Mouse (Mus musculus) heart, embryonic 13.5 days (tissue): ENCODE results near the gene Dynlt1a. TPM values are rescaled to one million over a fixed set of nuclear protein-coding genes. Genes with fewer than 3 reads are reported as not detected.
A peak's percentile ranks its signal among the peaks of the same experiment; 100 is the strongest.
"Not testable (repeated sequence)": the region's sequence is repeated elsewhere in the genome, so short reads cannot be mapped to it uniquely, and the experiment has no call there.

ENCODE experiments used
- ATAC-seq: fragments of 200-750 bp; cut with Nextera tagmentation; 2 replicates; pipeline ENCODE4 v1.8.0; 2017; ENCODE audit warnings: moderate TSS enrichment; ENCODE audit not compliant: insufficient number of reproducible peaks, low FRiP score, low TSS enrichment; ENCODE audit errors: extremely low read depth
- H3K27ac ChIP-seq: fragments of 300-500 bp; sonication (generic); replicated peaks from 2 replicates; pipeline ENCODE4 v1.5.1; 2015; ENCODE audit warnings: moderate library complexity, mild to moderate bottlenecking, inconsistent platforms
- H3K27me3 ChIP-seq: fragments of 300-500 bp; sonication (generic); replicated peaks from 2 replicates; pipeline ENCODE4 v1.6.1; 2015; ENCODE audit warnings: mild to moderate bottlenecking, inconsistent platforms
- H3K36me3 ChIP-seq: fragments of 300-500 bp; sonication (generic); 2 replicates; pipeline ENCODE4 v1.6.1; 2015; ENCODE audit warnings: mild to moderate bottlenecking, inconsistent platforms
- H3K4me1 ChIP-seq: fragments of 300-500 bp; sonication (generic); 2 replicates; pipeline ENCODE4 v1.6.1; 2015; ENCODE audit warnings: inconsistent platforms
- H3K4me2 ChIP-seq: fragments of 300-500 bp; sonication (generic); 2 replicates; pipeline ENCODE4 v1.6.1; 2015; ENCODE audit warnings: inconsistent platforms, mild to moderate bottlenecking, moderate library complexity
- H3K4me3 ChIP-seq: fragments of 300-500 bp; sonication (generic); 2 replicates; pipeline ENCODE4 v1.5.1; 2015; ENCODE audit warnings: moderate library complexity, mild to moderate bottlenecking, inconsistent platforms
- H3K9ac ChIP-seq: fragments of 300-500 bp; sonication (generic); 2 replicates; pipeline ENCODE4 v1.6.1; 2015; ENCODE audit warnings: inconsistent platforms, mild to moderate bottlenecking, moderate library complexity
- H3K9me3 ChIP-seq: fragments of 300-500 bp; sonication (generic); 2 replicates; pipeline ENCODE4 v1.6.1; 2016; ENCODE audit warnings: inconsistent platforms
- WGBS: fragments of 180-500 bp; shearing (Covaris S2); methylation state at CpG from one replicate; pipeline ENCODE4 v1.1.7; 2015; ENCODE audit warnings: mixed read lengths; 5-methylcytosine and 5-hydroxymethylcytosine counted together
- polyA plus RNA-seq: library from polyadenylated mRNA; unstranded; fragments of >200 nt; fragmentation: Nextera tagmentation; extraction: Ambion mirVana; gene quantifications from 2 replicates; pipeline ENCODE4 v1.2.1, GENCODE M21; 2015

Dynlt1a gene
- 11.3 and 13.4 TPM in 2 replicates for polyA plus RNA-seq

- Histone ChIP-seq H3K9ac (peak within 1 kb of the TSS; percentile 76), H3K4me2 (peak within 1 kb of the TSS; percentile 72), H3K4me3 (peak within 1 kb of the TSS; percentile 56)
- not testable (repeated sequence) for H3K9me3 ChIP-seq, H3K36me3 ChIP-seq, H3K27ac ChIP-seq, H3K27me3 ChIP-seq, H3K4me1 ChIP-seq
- ATAC-seq = peak; percentile 95
- WGBS = 9% methylated on average over 15 of the region's 23 CpGs
Observed at GRCm38 (mm10) chr17:6317339-6317985, at the start of gene Dynlt1a. Gene Dynlt1a (minus strand): TSS chr17:6317500.

GRCm38 (mm10) chr17:6355256-6355655 is 38.0 kb upstream of the Dynlt1a start:
- WGBS = 74% methylated on average over 10 of the region's 10 CpGs
- not testable (repeated sequence) for ATAC-seq, H3K9me3 ChIP-seq

GRCm38 (mm10) chr17:6342606-6343294 is 25.4 kb upstream of the Dynlt1a start:
- WGBS = no CpG with 5 or more reads among the region's 12 CpGs
- ATAC-seq, H3K27ac ChIP-seq: not testable (repeated sequence)

More at GRCm38 (mm10) chr17:6355256-6355655, 38.0 kb upstream of the Dynlt1a start:
- H3K36me3 ChIP-seq, H3K4me3 ChIP-seq, H3K4me2 ChIP-seq, H3K4me1 ChIP-seq, H3K27me3 ChIP-seq, H3K9ac ChIP-seq, H3K27ac ChIP-seq: not testable (repeated sequence)

GRCm38 (mm10) chr17:6328997-6329396 is 11.7 kb upstream of the Dynlt1a start:
- not testable (repeated sequence) for ATAC-seq, H3K9me3 ChIP-seq, H3K4me2 ChIP-seq, H3K4me1 ChIP-seq, H3K9ac ChIP-seq, H3K27me3 ChIP-seq, H3K36me3 ChIP-seq, H3K27ac ChIP-seq, H3K4me3 ChIP-seq
- WGBS = 58% methylated on average over 3 of the region's 4 CpGs

More at GRCm38 (mm10) chr17:6342606-6343294, 25.4 kb upstream of the Dynlt1a start:
- H3K4me3 ChIP-seq, H3K4me2 ChIP-seq, H3K36me3 ChIP-seq, H3K9ac ChIP-seq, H3K27me3 ChIP-seq, H3K4me1 ChIP-seq, H3K9me3 ChIP-seq: not testable (repeated sequence)

- not testable (repeated sequence) for H3K36me3 ChIP-seq, H3K4me3 ChIP-seq, ATAC-seq, H3K27me3 ChIP-seq, H3K27ac ChIP-seq, H3K4me2 ChIP-seq, H3K4me1 ChIP-seq, H3K9ac ChIP-seq, H3K9me3 ChIP-seq
- 79% methylated on average over 7 of the region's 7 CpGs for WGBS
Observed at GRCm38 (mm10) chr17:6327554-6327953, 10.3 kb upstream of the Dynlt1a start.

GRCm38 (mm10) chr17:6325543-6325942 is 8.2 kb upstream of the Dynlt1a start:
- not testable (repeated sequence) for H3K9me3 ChIP-seq, H3K36me3 ChIP-seq, H3K27ac ChIP-seq, H3K9ac ChIP-seq, H3K4me2 ChIP-seq, H3K4me3 ChIP-seq, H3K4me1 ChIP-seq, H3K27me3 ChIP-seq, ATAC-seq
- 66% methylated on average over 6 of the region's 6 CpGs for WGBS

GRCm38 (mm10) chr17:6325021-6325420 is 7.7 kb upstream of the Dynlt1a start:
- not testable (repeated sequence) for H3K4me3 ChIP-seq, H3K27me3 ChIP-seq, H3K4me1 ChIP-seq, H3K4me2 ChIP-seq, ATAC-seq, H3K27ac ChIP-seq, H3K9me3 ChIP-seq, H3K36me3 ChIP-seq, H3K9ac ChIP-seq
- WGBS = 61% methylated on average over 10 of the region's 10 CpGs

- H3K9ac ChIP-seq, H3K9me3 ChIP-seq, H3K36me3 ChIP-seq, ATAC-seq, H3K4me3 ChIP-seq, H3K27me3 ChIP-seq, H3K4me2 ChIP-seq, H3K27ac ChIP-seq, H3K4me1 ChIP-seq: not testable (repeated sequence)
- WGBS = no CpG with 5 or more reads among the region's 10 CpGs
Observed at GRCm38 (mm10) chr17:6321778-6322101, 4.4 kb upstream of the Dynlt1a start.

GRCm38 (mm10) chr17:6321081-6321777 is 3.9 kb upstream of the Dynlt1a start:
- not testable (repeated sequence) for H3K9me3 ChIP-seq, H3K27me3 ChIP-seq, H3K4me1 ChIP-seq, H3K27ac ChIP-seq, H3K36me3 ChIP-seq, ATAC-seq, H3K9ac ChIP-seq, H3K4me3 ChIP-seq, H3K4me2 ChIP-seq
- WGBS = 2% methylated on average over 15 of the region's 60 CpGs

GRCm38 (mm10) chr17:6316379-6317126 is 747 bp downstream of the Dynlt1a start:
- peak; percentile 47; the same call in 1 of the 2 replicates for ATAC-seq
- H3K4me2 ChIP-seq = peak overlapping the region; percentile 72
- H3K9me3 ChIP-seq, H3K36me3 ChIP-seq, H3K27me3 ChIP-seq, H3K27ac ChIP-seq, H3K4me1 ChIP-seq: not testable (repeated sequence)
- peak overlapping the region; percentile 76 for H3K9ac ChIP-seq
- WGBS = 2% methylated on average over 38 of the region's 38 CpGs
- peak overlapping the region; percentile 56 for H3K4me3 ChIP-seq

GRCm38 (mm10) chr17:6315706-6316105 is 1.6 kb downstream of the Dynlt1a start:
- H3K9ac ChIP-seq, H3K36me3 ChIP-seq, H3K4me1 ChIP-seq, H3K27me3 ChIP-seq, H3K4me3 ChIP-seq, ATAC-seq, H3K4me2 ChIP-seq, H3K9me3 ChIP-seq, H3K27ac ChIP-seq: not testable (repeated sequence)
- 30% methylated on average over 3 of the region's 4 CpGs for WGBS
